Mouse (Mus musculus) cerebellum, adult 8-10 months (tissue): Measurements from ENCODE around the gene Aff1.

Source experiments
- DNase-seq: peaks from one replicate; pipeline ENCODE4 v3.0.0; 2022

Aff1 gene

GRCm38 (mm10) chr5:103727777-103728395 is 35.7 kb downstream of the Aff1 start:
- DNase-seq = no peak

- no peak for DNase-seq
Measured at GRCm38 (mm10) chr5:103729225-103729624, 37.1 kb downstream of the Aff1 start.

DNA sequence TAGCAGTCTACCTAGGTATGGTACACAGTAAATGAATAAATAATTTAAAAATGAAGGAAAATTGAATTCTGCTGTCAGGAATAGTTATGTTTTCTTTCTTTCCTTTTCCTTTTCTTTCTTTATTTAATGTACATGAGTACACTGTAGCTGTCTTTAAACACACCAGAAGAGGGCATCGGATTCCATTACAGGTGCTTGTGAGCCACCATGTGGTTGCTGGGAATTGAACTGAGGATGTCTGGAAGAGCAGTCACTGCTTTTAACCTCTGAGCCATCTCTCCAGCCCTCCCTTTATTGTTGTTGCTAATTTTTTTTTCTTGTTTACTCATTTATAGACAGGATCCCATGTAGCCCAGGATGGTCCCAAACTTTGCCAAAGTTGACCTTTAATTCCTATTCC is 38.0 kb downstream of the Aff1 start:
- no peak for DNase-seq

GRCm38 (mm10) chr5:103730727-103731126 is 38.6 kb downstream of the Aff1 start:
- no peak for DNase-seq

DNA sequence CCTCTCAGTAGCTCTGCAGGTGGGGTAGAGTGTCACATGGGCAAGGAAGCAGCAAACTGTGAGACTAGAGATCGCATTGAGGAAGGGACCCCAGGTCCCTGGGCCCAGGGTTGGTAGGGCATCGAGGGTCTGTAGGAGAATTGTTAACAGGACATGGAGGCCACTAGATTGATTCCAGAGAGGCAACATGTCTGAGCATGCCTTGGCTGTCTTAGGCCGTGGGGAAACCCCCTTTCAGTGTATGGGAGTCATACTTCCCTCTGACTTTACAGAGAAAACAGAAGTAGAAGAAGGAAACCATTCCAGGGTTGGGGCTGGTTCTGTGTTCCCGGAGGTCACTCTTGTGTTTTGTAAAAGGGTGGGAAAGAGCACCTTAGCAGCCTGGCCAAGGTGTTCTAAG is 40.4 kb downstream of the Aff1 start:
- no peak for DNase-seq

- DNase-seq = no peak
Measured at GRCm38 (mm10) chr5:103735411-103736112, 43.4 kb downstream of the Aff1 start.

DNA sequence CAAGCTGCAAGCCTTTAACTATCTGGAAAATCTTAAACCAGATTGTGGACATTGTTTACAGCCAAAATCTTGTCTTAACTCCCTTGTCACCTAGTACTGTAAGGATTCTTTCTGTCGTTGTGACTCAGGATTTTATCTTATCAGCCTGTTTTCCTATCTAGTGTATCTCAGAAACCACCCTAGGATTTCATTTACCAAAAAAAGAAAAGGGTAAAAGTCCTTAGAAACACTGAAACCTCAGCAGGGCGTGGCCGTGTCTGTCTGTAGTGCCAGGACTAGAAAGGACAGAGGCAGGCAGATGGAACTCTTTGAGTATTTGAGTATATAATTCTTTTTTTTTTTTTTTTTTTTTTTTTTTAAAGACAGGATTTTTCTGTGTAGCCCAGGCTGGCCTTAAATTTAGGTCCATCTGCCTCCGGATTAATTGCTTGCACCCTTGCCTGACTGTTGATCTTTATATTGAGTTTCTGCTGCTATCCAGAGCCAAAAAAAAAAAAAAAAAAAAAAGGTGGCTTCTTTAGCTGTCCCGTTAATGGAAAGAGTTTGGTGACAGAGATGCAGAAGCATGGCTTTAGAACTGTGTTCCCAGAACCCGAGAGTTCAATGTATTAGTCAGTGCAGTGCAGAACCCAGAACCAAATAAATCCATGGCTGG is 44.5 kb downstream of the Aff1 start:
- DNase-seq = no peak

DNA sequence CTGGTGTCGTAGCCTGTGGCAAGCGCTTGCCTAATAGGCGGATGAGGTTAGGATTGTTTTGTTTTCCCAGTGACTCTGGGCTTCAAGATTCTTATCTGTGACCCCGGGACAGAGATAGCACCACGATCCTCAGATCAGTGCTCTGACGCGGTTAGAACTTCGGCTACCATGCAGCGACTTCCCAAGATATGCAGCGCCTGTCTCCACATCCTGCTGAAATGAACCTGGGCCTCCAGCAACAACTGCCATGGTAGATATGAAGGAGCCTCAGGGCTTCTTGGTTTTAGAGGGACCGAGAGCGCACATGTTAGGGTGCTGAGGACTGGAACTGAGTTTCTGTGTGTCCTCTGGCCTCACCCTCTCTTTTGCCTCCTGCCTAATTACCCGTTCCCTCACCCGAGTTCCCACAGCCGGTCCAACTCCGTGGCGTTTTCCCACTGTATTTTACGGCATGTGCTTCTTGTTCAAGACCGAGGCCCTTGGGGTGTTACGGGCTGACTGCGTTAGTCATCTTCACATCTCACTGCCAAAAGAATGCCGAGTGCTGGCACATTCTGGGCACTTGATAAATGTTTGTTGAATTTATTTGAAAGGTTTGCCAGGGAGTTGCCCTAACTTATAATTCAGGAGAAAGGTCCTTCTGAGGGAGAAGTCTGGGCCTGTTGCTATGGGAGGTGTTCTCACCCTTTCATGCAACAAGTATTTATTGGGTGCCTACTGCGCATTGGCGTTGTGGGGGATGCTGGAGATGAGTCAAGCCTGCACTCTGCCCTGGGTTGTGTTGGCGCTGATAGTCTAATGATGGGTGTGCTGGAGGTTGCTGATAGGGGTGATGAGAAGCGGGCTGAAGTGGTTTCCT is 45.3 kb downstream of the Aff1 start:
- no peak for DNase-seq

DNA sequence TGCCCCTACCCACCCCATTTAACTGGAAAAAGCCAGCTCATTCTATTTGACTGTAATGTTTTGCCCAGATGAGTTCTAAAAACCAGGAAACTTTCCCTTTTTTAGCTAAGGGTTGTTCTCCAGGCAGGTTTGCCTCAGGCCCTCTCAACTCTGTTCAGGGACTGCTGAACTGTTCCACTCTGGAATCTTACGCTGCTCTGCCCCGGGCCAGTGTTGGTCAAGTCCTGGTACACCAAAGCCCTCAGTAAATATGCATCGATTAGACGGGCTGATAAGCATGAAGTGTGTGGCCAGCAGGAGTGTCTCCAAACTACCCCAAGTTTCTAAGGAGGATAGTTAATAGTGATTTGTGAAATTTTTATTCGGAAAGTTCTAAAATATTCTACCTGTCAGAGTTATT is 46.3 kb downstream of the Aff1 start:
- DNase-seq = no peak

DNA sequence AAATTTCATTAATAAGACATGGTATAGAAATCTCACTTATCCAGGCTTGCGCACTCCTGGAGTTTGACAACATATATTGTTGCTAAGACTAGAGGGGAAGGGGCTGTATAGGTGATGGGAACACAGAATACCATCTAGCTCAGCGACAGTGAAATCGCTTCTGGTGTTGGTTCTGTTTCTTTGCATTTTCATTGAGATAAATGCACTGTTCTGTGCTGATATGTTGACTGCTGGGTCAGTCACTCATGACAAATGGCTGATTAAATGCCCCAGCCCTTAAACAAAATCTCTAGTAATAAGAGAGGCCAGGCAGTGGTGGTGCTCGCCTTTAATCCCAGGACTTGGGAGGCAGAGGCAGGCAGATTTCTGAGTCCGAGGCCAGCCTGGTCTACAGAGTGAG is 47.0 kb downstream of the Aff1 start:
- DNase-seq = no peak

DNA sequence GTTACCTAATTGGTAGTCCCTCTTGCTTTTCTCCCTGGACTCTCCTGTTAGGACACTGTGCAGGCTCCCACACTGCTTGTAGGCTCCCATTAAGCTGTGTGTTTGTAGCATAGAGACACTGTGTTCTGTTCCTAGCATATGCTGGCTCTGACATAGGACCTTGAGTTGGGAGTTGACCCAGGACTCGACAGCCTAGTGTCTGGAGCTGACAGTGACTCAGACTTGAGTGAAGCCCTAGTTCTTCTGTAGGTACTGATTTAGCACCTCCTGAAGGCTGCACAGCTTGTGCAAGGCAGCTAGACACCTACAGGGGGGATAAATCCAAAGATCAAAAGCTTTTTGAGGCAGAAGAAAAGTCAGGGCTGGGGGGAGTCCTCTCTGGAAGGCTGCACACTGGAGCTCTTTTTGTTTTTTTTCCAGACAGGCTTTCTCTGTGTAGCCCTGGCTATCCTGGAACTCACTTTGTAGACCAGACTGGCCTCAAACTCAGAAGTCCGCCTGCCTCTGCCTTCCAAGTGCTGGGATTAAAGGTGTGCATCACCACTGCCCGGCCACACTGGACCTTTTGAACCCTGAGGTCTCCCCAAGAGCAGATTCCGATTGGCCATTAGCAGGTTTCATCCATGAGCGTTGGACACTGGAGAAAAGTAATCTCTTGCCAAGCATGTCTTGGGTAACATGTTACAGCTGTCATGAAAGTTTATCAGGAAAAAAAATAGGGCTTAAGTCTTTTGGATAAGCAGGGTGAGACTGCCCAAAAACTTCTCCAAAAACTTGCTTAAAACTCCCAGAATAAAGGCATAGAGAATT is 48.1 kb downstream of the Aff1 start:
- DNase-seq = no peak

- DNase-seq = no peak
Measured at GRCm38 (mm10) chr5:103740903-103741246, 48.7 kb downstream of the Aff1 start.

- DNase-seq = no peak
Measured at GRCm38 (mm10) chr5:103741443-103741842, 49.3 kb downstream of the Aff1 start.

DNA sequence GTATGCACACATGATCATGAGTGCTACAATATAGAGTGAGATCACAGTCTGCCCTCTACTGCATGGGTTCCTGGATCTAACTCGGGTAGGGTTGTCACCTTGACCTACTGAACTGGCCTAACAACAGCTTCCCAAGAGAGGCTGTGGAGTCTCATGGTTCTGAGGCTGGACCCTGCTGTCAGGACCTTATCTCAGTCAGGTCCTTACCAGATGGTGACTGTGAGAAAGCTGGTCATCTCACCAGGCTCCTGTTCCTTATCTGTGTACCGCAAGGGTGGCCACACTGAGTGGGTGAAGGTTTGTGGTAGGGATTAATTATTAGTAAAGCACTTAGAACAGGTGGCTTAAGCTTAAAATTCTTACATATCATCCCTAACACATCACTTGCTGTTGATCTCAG is 49.8 kb downstream of the Aff1 start:
- no peak for DNase-seq

GRCm38 (mm10) chr5:103744531-103744930 is 52.4 kb downstream of the Aff1 start:
- DNase-seq = no peak

DNA sequence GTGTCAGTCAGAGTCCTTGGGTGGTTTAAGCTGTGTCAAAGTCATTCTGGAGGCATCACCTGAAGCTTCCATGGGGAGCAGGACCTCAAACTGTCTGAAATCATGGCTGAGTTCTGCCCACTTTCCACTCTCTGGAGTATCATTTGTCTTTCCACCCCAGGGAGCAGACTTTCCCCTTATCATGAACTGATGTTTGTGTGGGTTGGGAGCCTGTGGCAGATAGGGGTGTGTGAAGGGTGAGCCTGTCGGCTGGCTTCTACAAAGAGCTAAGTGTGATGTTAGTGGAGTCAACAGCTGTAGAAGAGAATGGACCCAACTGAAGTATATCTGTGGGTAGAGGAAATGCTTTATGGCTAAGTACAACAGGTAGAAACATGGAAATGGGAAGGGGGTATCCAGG is 53.5 kb downstream of the Aff1 start:
- DNase-seq = no peak

- DNase-seq = no peak
Measured at GRCm38 (mm10) chr5:103746561-103747085, 54.4 kb downstream of the Aff1 start.

DNA sequence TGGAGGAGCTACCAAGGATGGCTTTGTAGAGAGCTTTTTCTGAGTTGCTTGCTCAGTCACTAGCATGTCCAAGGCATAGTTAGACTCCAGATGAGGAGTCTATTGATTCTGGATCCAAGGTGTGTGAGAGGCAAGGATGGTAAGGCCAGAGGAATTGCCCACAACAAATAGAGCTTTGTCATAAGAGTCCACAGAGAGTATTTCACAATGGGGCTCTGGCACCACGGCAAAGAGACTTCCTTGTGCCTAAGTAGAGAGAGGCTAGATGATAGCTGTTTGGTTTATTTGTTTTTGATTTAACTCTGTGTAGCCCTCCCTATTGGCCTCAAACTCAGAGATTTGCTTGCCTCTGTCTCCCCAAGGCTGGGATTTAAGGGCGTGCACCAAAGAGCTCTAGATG is 54.9 kb downstream of the Aff1 start:
- no peak for DNase-seq

DNA sequence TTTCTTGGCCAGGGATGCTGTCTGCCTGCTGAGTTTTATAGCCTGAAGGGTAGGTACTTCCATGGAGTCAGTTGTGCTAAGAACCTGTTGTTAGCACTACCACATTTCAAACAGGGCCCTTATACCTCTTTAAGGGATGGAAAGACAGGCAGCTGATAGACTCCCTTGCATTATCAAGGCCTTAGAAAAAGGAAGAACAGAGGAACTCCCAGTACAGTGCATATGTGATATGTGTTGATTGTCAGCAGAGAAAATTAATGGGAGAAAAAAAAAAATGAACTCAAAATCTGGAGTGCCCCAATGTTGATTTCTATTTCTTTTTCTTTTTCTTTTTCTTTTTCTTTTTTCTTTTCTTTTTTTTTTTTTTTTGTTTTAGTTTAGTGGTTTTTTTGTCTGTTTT is 56.2 kb downstream of the Aff1 start:
- DNase-seq = no peak

DNA sequence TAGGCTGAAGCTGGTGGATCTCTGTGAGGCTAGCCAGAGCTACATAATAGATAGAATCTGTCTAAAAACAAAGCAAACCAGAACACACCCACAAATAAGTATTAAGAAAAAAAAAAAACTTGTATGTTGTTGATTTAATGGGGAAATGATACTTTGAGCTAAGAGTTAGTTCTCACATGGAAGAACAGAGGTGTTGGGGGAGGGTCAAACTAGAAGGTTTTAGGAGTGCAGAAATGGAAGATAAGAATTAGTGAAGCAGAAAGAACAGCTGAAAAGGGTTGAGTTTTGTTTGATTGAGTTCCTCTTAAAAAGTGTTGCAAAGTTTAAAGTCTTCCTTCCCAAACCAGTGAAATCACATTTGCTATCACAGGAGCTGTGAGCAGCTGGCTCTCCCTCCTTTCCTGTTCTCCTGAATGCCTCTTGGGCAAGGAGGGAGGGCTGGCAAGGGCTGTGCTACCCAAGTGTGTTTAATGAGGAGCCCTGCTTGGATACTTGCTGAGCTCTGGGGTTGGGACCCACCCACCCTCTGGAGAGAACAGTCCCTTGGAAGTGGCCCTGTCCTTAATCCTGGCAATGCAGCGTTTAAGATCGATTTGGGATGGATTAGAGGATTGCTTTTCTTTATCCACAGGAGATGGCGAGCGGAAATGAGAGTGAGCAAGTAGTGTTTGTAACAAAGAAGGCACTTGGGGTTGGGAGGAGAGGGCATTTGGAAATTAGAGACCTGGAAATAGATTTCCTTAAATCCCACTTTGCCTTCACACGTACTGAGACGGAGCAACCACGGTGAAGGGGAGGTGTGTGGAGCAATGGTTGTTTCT is 57.5 kb downstream of the Aff1 start:
- no peak for DNase-seq
